Mouse (Mus musculus): ENCODE measurements at regions not wholly inside any gene's neighbourhood (a gene's known extent, or its start where the extent isn't known, plus 50 kb on each side); places are given as distances from the start of the nearest gene placed in this dataset.

GRCm38 (mm10) chr3:120884189-120884588, 287.3 kb downstream of the Rwdd3 start:
- no peak for TF ChIP-seq CTCF (IDR thresholded peaks at IDR 0.05; ENCODE audit: control insufficient read depth, insufficient read depth, low read length)
- TF ChIP-seq POLR2A (IDR thresholded peaks at IDR 0.05; ENCODE audit: borderline replicate concordance, control insufficient read depth, low read depth, low read length): no peak
